Mouse (Mus musculus) skeletal muscle tissue, adult 2 months (tissue): ENCODE measurements around the gene Gm4064.
"Not testable (repeated sequence)": the region's sequence is repeated elsewhere in the genome, so short reads cannot be mapped to it uniquely, and the experiment has no call there.

Source experiments
- DNase-seq: peaks from one replicate; pipeline ENCODE4 v3.0.0-alpha.2; 2012; ENCODE audit warnings: low read depth, low spot score

The Gm4064 gene

DNA sequence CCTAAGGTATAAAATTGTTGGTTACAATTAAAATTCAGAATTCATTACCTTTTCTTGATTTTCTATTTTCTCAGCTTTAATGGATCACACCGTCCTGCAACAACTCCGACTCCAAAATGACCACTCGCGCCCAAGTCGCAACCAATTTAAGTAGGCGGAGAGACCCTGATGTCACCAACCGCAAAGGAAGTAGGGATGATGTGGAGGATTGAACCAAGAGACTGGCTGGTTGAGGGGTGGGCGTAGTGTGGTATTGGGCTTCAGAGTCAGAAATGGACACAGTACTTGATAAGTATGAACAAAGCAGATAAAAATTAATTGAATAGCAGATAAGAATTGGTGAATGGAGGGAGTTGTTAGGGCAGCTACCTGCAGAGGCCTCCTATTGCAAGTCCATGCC, at the start of gene Gm4064:
Gene Gm4064 (minus strand): TSS at position 101 of the 400 bp plus-strand sequence.
- DNase-seq, result not testable (repeated sequence)

DNA sequence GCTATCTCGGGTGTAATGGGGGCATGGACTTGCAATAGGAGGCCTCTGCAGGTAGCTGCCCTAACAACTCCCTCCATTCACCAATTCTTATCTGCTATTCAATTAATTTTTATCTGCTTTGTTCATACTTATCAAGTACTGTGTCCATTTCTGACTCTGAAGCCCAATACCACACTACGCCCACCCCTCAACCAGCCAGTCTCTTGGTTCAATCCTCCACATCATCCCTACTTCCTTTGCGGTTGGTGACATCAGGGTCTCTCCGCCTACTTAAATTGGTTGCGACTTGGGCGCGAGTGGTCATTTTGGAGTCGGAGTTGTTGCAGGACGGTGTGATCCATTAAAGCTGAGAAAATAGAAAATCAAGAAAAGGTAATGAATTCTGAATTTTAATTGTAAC, 34.4 kb upstream of the Gm4064 start, which contains the start of the genes Rbmy and Gm10256:
Gene Rbmy (plus strand): TSS at position 301 of the 400 bp plus-strand sequence.
Gene Gm10256 (plus strand): TSS at position 320 of the 400 bp plus-strand sequence.
- not testable (repeated sequence) for DNase-seq
